Mouse (Mus musculus): Measurements from ENCODE around the gene Gpi1.

DNA sequence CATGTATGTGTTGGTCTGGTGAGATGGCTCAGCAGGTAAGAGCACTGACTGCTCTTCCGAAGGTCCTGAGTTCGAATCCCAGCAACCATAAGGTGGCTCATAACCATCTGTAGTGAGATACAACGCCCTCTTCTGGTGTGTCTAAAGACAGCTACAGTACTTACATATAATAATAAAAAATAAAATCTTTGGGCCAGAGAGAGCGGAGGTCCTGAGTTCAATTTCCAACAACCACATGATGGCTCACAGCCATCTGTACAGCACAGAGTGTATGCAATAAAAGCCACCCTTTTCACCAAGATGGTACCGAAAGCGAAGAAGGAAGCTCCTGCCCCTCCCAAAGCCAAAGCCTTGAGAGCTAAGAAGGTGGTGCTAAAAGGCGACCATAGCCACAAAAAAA lies 20.6 kb upstream of the Gpi1 start, which contains the start of gene Gm6096:
- TF ChIP-seq POLR2A (IDR thresholded peaks at IDR 0.05; ENCODE audit: borderline replicate concordance, control insufficient read depth, low read depth, low read length) = no peak
- no peak for TF ChIP-seq CTCF (IDR thresholded peaks at IDR 0.05; ENCODE audit: control insufficient read depth, insufficient read depth, low read length)

Data from bone marrow, adult 2 months (tissue).